ENCODE assay signal across 9 mouse cellular contexts in the genomic region with DNA sequence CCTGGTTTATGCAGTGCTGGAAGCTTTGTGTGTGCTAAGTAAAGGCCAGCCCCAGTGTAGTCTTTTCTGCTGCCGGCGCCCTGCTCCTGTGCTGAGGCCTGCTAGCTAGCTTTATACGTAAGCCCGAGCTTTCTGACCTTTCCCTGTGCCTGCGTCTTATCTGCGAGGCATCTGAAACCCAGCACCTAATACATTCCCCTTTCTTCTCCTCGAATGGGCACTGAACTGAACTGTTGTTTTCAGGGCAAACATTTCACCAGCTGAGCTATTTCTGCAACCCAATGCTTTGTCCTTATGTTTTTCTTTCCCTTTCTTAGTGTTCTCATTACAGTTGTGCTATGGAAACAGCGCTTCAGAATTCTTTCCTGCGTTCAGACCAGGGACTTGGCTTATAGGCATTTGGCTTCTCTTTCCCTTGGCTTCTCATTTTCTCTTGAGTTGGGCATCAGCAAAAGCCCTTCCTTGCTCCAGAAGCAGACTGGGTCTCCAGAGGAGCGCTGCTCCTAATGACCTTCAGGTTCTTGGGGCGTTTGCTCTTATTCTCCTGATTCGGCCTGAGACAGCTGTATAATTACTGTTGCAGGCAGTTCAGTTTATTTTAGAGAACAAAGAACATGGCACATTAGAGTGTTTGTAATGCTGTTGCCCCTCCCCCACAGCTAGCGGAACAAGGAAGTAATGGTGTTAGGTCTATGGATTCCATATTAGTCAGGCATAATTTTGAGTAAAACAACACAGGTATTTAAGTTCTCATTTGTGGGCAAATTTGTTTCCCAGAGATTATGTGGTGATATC.
A peak's percentile ranks its signal among the peaks of the same experiment; 100 is the strongest.
DNase-seq lines count a peak whose midpoint lies in the region; TF ChIP-seq lines count a peak whose summit lies in the region.
"Had no signal": no experiment of that assay in that cellular context is flagged by ENCODE, and none has a peak within 500 bp of the region (broad histone marks: within the 10 kb centered on the region; RNA-seq: fewer than 3 reads in every experiment).

No protein-coding gene starts in this region.

- intact Hi-C loops in heart, postnatal 25 days (cut with DNase I), result no loop called here
- intact Hi-C loops in heart, postnatal 10 days (cut with DNase I), result no loop called here
- intact Hi-C loops in left cerebral cortex, postnatal 4 days (cut with DNase I), result no loop called here

- H3K9ac ChIP-seq in liver, adult 2 months (ENCODE audit: low read depth, low read length), result peak overlapping the region; percentile 54

- peaks cover 46% of the 10 kb centered on the region for H3K79me2 ChIP-seq in liver, adult 2 months (ENCODE audit: control insufficient read depth, insufficient read depth, low read length)

- no peak for TF ChIP-seq POLR2A in liver, adult 2 months (IDR thresholded peaks at IDR 0.05; ENCODE audit: extremely low read depth, insufficient read depth, low read length)
- TF ChIP-seq POLR2A in small intestine, adult 2 months (IDR thresholded peaks at IDR 0.05; ENCODE audit: low read depth, low read length), result no peak

- 45% methylated on average over 13 of the region's 13 CpGs for WGBS in liver, adult 2 months
- 26% methylated on average over 13 of the region's 13 CpGs for WGBS in small intestine, adult 2 months

- TF ChIP-seq CTCF in liver, adult 2 months (IDR thresholded peaks at IDR 0.05; ENCODE audit: low read depth, low read length), result no peak
- TF ChIP-seq CTCF in small intestine, adult 2 months (IDR thresholded peaks at IDR 0.05; ENCODE audit: extremely low read depth, insufficient read length, insufficient replicate concordance, low read depth, low read length), result no peak

- H3K4me3 ChIP-seq in liver, adult 2 months (ENCODE audit: insufficient read depth, low read depth, low read length), result no peak overlapping the region
- no peak overlapping the region for H3K4me3 ChIP-seq in small intestine, adult 2 months (ENCODE audit: low read depth, low read length)

- peak; percentile 85 for DNase-seq in heart, adult 11 months
- DNase-seq in heart, postnatal 25 days (ENCODE audit: low spot score), result no peak
- DNase-seq in brain, adult 2 months (ENCODE audit: low read depth, low spot score), result peak; percentile 54
- DNase-seq in heart, postnatal 10 days, result peak; percentile 25 to 41
- DNase-seq in liver, adult 2 months (ENCODE audit: extremely low read depth, low read depth, low spot score), result peak; percentile 51
- no peak for DNase-seq in left cerebral cortex, postnatal 4 days
- DNase-seq in layer of hippocampus, adult 9-10 months (ENCODE audit: low spot score), result no peak

- H3K27ac ChIP-seq in liver, adult 2 months (replicated peaks; ENCODE audit: insufficient read depth, low read depth, low read length), result peak overlapping the region; percentile 31; the same call in 1 of the 2 replicates
- peak overlapping the region; percentile 90 for H3K27ac ChIP-seq in small intestine, adult 2 months (ENCODE audit: insufficient read depth, low read depth, low read length)

- H3K27me3 ChIP-seq in liver, adult 2 months (ENCODE audit: control insufficient read depth, insufficient read depth, low read length), result no peaks in the 10 kb centered on the region
- H3K27me3 ChIP-seq in small intestine, adult 2 months (ENCODE audit: control insufficient read depth, insufficient read depth, low read length), result no peaks in the 10 kb centered on the region
- H3K27me3 ChIP-seq: CH12.LX had no signal

- H3K4me1 ChIP-seq in liver, adult 2 months (ENCODE audit: control insufficient read depth, insufficient read depth, low read length), result peaks cover 30% of the 10 kb centered on the region
- H3K4me1 ChIP-seq in small intestine, adult 2 months (ENCODE audit: control insufficient read depth, insufficient read depth, insufficient read length, low read length), result peaks cover 28% of the 10 kb centered on the region

- H3K36me3 ChIP-seq in liver, adult 2 months (ENCODE audit: control insufficient read depth, insufficient read depth, low read length), result no peaks in the 10 kb centered on the region
- H3K36me3 ChIP-seq in small intestine, adult 2 months (ENCODE audit: control insufficient read depth, insufficient read depth, low read length), result no peaks in the 10 kb centered on the region

Comparison
In these comparisons a context has a peak if more than half of its experiments do, and no peak if none do; other contexts are left out.
1. DNase-seq: peak in heart, adult 11 months (single experiment), brain, adult 2 months (single experiment), heart, postnatal 10 days (2 of 2) and liver, adult 2 months (single experiment); none in heart, postnatal 25 days (single experiment), left cerebral cortex, postnatal 4 days (single experiment) and layer of hippocampus, adult 9-10 months (single experiment).